Mouse (Mus musculus) forebrain, embryonic 16.5 days (tissue): Measurements from ENCODE around the gene Otx2. TPM values are rescaled to one million over a fixed set of nuclear protein-coding genes. Genes with fewer than 3 reads are reported as not detected.

Experiments
- ATAC-seq: fragments of 200-750 bp; cut with Nextera tagmentation; 2 replicates; pipeline ENCODE4 v1.8.0; 2017; ENCODE audit warnings: mild to moderate bottlenecking, moderate library complexity
- H3K27ac ChIP-seq: fragments of 300-500 bp; sonication (generic); 2 replicates; pipeline ENCODE4 v1.5.1; 2014; ENCODE audit warnings: low read length, control low read depth
- H3K27me3 ChIP-seq: fragments of 300-500 bp; sonication (generic); replicated peaks from 2 replicates; pipeline ENCODE4 v1.6.1; 2014; ENCODE audit warnings: low read length; ENCODE audit not compliant: control insufficient read depth, insufficient read depth
- H3K36me3 ChIP-seq: fragments of 300-500 bp; sonication (generic); 2 replicates; pipeline ENCODE4 v1.6.1; 2014; ENCODE audit not compliant: control insufficient read depth, insufficient read depth
- H3K4me1 ChIP-seq: fragments of 300-500 bp; sonication (generic); replicated peaks from 2 replicates; pipeline ENCODE4 v1.6.1; 2014; ENCODE audit warnings: low read length; ENCODE audit not compliant: control insufficient read depth, insufficient read depth
- H3K4me2 ChIP-seq: fragments of 300-500 bp; sonication (generic); 2 replicates; pipeline ENCODE4 v1.6.1; 2014; ENCODE audit warnings: mild to moderate bottlenecking, low read length, control low read depth
- H3K4me3 ChIP-seq: fragments of 300-500 bp; sonication (generic); replicated peaks from 2 replicates; pipeline ENCODE4 v1.5.1; 2014; ENCODE audit warnings: mild to moderate bottlenecking, low read length, control low read depth
- H3K9ac ChIP-seq: fragments of 300-500 bp; sonication (generic); replicated peaks from 2 replicates; pipeline ENCODE4 v1.6.1; 2014; ENCODE audit warnings: low read depth, low read length, control low read depth
- H3K9me3 ChIP-seq: fragments of 300-500 bp; sonication (generic); 2 replicates; pipeline ENCODE4 v1.6.1; 2016; ENCODE audit warnings: low read length; ENCODE audit not compliant: control insufficient read depth
- WGBS: fragments of 180-500 bp; shearing (Covaris S2); extraction: QIAGEN DNeasy Blood & Tissue Kit; methylation state at CpG from one replicate; pipeline ENCODE4 v1.1.7; 2014; 5-methylcytosine and 5-hydroxymethylcytosine counted together
- polyA plus RNA-seq: library from polyadenylated mRNA; unstranded; fragments of >200 nt; fragmentation: Nextera tagmentation; extraction: Ambion mirVana; gene quantifications from 2 replicates; pipeline ENCODE4 v1.2.1, GENCODE M21; 2015

Gene Otx2
- polyA plus RNA-seq, 1 experiment from 2014 or later: 9.3 TPM

- Histone ChIP-seq H3K9me3 (no peaks in the 10 kb centered on the region), H3K4me3 (no peak overlapping the region), H3K4me1 (no peaks in the 10 kb centered on the region), H3K27ac (no peak overlapping the region), H3K36me3 (no peaks in the 10 kb centered on the region), H3K4me2 (no peak overlapping the region), H3K27me3 (peaks cover 59% of the 10 kb centered on the region), H3K9ac (no peak overlapping the region)
- WGBS: 7% methylated on average over 26 of the region's 26 CpGs
- no peak for ATAC-seq
These were observed 22.0 kb downstream of the Otx2 start for GRCm38 (mm10) chr14:48651471-48652211.

GRCm38 (mm10) chr14:48641462-48642395 lies 31.9 kb downstream of the Otx2 start:
- Histone ChIP-seq H3K9me3 (no peaks in the 10 kb centered on the region), H3K9ac (no peak overlapping the region), H3K36me3 (no peaks in the 10 kb centered on the region), H3K27me3 (no peaks in the 10 kb centered on the region; the same call in 1 of the 2 replicates), H3K27ac (no peak overlapping the region), H3K4me3 (no peak overlapping the region), H3K4me1 (no peaks in the 10 kb centered on the region), H3K4me2 (no peak overlapping the region)
- no peak for ATAC-seq
- WGBS: 50% methylated on average over 12 of the region's 12 CpGs

GRCm38 (mm10) chr14:48633141-48633540 lies 40.5 kb downstream of the Otx2 start:
- ATAC-seq: no peak
- H3K9me3 ChIP-seq: no peaks in the 10 kb centered on the region
- H3K27me3 ChIP-seq: no peaks in the 10 kb centered on the region
- no peak overlapping the region for H3K4me3 ChIP-seq
- no peak overlapping the region for H3K27ac ChIP-seq
- no peak overlapping the region for H3K9ac ChIP-seq
- H3K4me1 ChIP-seq: no peaks in the 10 kb centered on the region
- H3K36me3 ChIP-seq: no peaks in the 10 kb centered on the region
- WGBS: 88% methylated on average over 3 of the region's 3 CpGs
- no peak overlapping the region for H3K4me2 ChIP-seq

GRCm38 (mm10) chr14:48632335-48632734 lies 41.3 kb downstream of the Otx2 start:
- H3K4me3 ChIP-seq: no peak overlapping the region
- H3K4me1 ChIP-seq: no peaks in the 10 kb centered on the region
- H3K9me3 ChIP-seq: no peaks in the 10 kb centered on the region
- no peak for ATAC-seq
- no peaks in the 10 kb centered on the region for H3K27me3 ChIP-seq
- H3K36me3 ChIP-seq: no peaks in the 10 kb centered on the region
- 88% methylated on average over 8 of the region's 8 CpGs for WGBS
- no peak overlapping the region for H3K27ac ChIP-seq
- no peak overlapping the region for H3K4me2 ChIP-seq
- H3K9ac ChIP-seq: no peak overlapping the region

GRCm38 (mm10) chr14:48631486-48631885 lies 42.1 kb downstream of the Otx2 start:
- Histone ChIP-seq H3K27me3 (no peaks in the 10 kb centered on the region), H3K4me2 (no peak overlapping the region), H3K4me3 (no peak overlapping the region), H3K9ac (no peak overlapping the region), H3K4me1 (no peaks in the 10 kb centered on the region), H3K9me3 (no peaks in the 10 kb centered on the region), H3K27ac (no peak overlapping the region), H3K36me3 (no peaks in the 10 kb centered on the region)
- 73% methylated on average over 2 of the region's 2 CpGs for WGBS
- ATAC-seq: no peak

- Histone ChIP-seq H3K27ac (no peak overlapping the region), H3K4me2 (no peak overlapping the region), H3K4me1 (peaks cover 10% of the 10 kb centered on the region), H3K36me3 (no peaks in the 10 kb centered on the region), H3K4me3 (no peak overlapping the region), H3K9me3 (no peaks in the 10 kb centered on the region), H3K9ac (no peak overlapping the region), H3K27me3 (no peaks in the 10 kb centered on the region)
- 37% methylated on average over 9 of the region's 9 CpGs for WGBS
- ATAC-seq: no peak
These were observed 44.2 kb downstream of the Otx2 start for GRCm38 (mm10) chr14:48629404-48629803.

GRCm38 (mm10) chr14:48626271-48626670 lies 47.3 kb downstream of the Otx2 start:
- H3K36me3 ChIP-seq: no peaks in the 10 kb centered on the region
- peaks cover 14% of the 10 kb centered on the region for H3K4me1 ChIP-seq
- H3K9ac ChIP-seq: no peak overlapping the region
- H3K9me3 ChIP-seq: no peaks in the 10 kb centered on the region
- H3K27ac ChIP-seq: no peak overlapping the region
- no peaks in the 10 kb centered on the region for H3K27me3 ChIP-seq
- no peak overlapping the region for H3K4me2 ChIP-seq
- no peak overlapping the region for H3K4me3 ChIP-seq
- ATAC-seq: no peak
- WGBS: 88% methylated on average over 4 of the region's 4 CpGs

GRCm38 (mm10) chr14:48625331-48625694 lies 48.3 kb downstream of the Otx2 start:
- no peak overlapping the region for H3K4me3 ChIP-seq
- H3K9ac ChIP-seq: no peak overlapping the region
- no peak overlapping the region for H3K4me2 ChIP-seq
- 64% methylated on average over 6 of the region's 6 CpGs for WGBS
- no peak overlapping the region for H3K27ac ChIP-seq
- no peaks in the 10 kb centered on the region for H3K9me3 ChIP-seq
- no peaks in the 10 kb centered on the region for H3K36me3 ChIP-seq
- no peaks in the 10 kb centered on the region for H3K27me3 ChIP-seq
- peaks cover 14% of the 10 kb centered on the region for H3K4me1 ChIP-seq
- 0 out of 2 replicates have a peak, but pooled peaks have one; percentile 31 for ATAC-seq

- Histone ChIP-seq H3K36me3 (no peaks in the 10 kb centered on the region), H3K4me2 (no peak overlapping the region), H3K27ac (no peak overlapping the region), H3K4me1 (peaks cover 14% of the 10 kb centered on the region), H3K9ac (no peak overlapping the region), H3K27me3 (no peaks in the 10 kb centered on the region), H3K4me3 (no peak overlapping the region), H3K9me3 (no peaks in the 10 kb centered on the region)
- ATAC-seq: 0 out of 2 replicates have a peak, but pooled peaks have one; percentile 31
- WGBS: 26% methylated on average over 9 of the region's 9 CpGs
These were observed 48.9 kb downstream of the Otx2 start for GRCm38 (mm10) chr14:48624596-48625330.
